Mouse (Mus musculus) forebrain, embryonic 15.5 days (tissue): Measurements from ENCODE around the gene Ccdc162. TPM values are rescaled to one million over a fixed set of nuclear protein-coding genes. Genes with fewer than 3 reads are reported as not detected.

Experiments
- ATAC-seq: fragments of 200-750 bp; cut with Nextera tagmentation; replicated peaks from 2 replicates; pipeline ENCODE4 v1.8.0; 2017; ENCODE audit warnings: mild to moderate bottlenecking, moderate TSS enrichment, moderate library complexity
- H3K27ac ChIP-seq: fragments of 300-500 bp; sonication (generic); replicated peaks from 2 replicates; pipeline ENCODE4 v1.5.1; 2015; ENCODE audit warnings: mild to moderate bottlenecking, inconsistent platforms
- H3K27me3 ChIP-seq: fragments of 300-500 bp; sonication (generic); 2 replicates; pipeline ENCODE4 v1.6.1; 2015; ENCODE audit warnings: inconsistent platforms
- H3K36me3 ChIP-seq: fragments of 300-500 bp; sonication (generic); 2 replicates; pipeline ENCODE4 v1.6.1; 2015; ENCODE audit warnings: mild to moderate bottlenecking, inconsistent platforms
- H3K4me1 ChIP-seq: fragments of 300-500 bp; sonication (generic); 2 replicates; pipeline ENCODE4 v1.6.1; 2015; ENCODE audit warnings: inconsistent platforms
- H3K4me2 ChIP-seq: fragments of 300-500 bp; sonication (generic); replicated peaks from 2 replicates; pipeline ENCODE4 v1.6.1; 2015; ENCODE audit warnings: mild to moderate bottlenecking, inconsistent platforms
- H3K4me3 ChIP-seq: fragments of 300-500 bp; sonication (generic); 2 replicates; pipeline ENCODE4 v1.5.1; 2015; ENCODE audit warnings: mild to moderate bottlenecking, inconsistent platforms
- H3K9ac ChIP-seq: fragments of 300-500 bp; sonication (generic); replicated peaks from 2 replicates; pipeline ENCODE4 v1.6.1; 2015; ENCODE audit warnings: mild to moderate bottlenecking, inconsistent platforms
- H3K9me3 ChIP-seq: fragments of 300-500 bp; sonication (generic); 2 replicates; pipeline ENCODE4 v1.6.1; 2016; ENCODE audit warnings: inconsistent platforms
- WGBS: fragments of 180-500 bp; shearing (Covaris S2); methylation state at CpG from one replicate; pipeline ENCODE4 v1.1.7; 2015; ENCODE audit warnings: mixed read lengths; 5-methylcytosine and 5-hydroxymethylcytosine counted together
- polyA plus RNA-seq: library from polyadenylated mRNA; unstranded; fragments of >200 nt; fragmentation: Nextera tagmentation; extraction: Ambion mirVana; gene quantifications from 2 replicates; pipeline ENCODE4 v1.2.1, GENCODE M21; 2015

Gene Ccdc162
- polyA plus RNA-seq, 1 experiment from 2014 or later = 0.46 TPM

DNA sequence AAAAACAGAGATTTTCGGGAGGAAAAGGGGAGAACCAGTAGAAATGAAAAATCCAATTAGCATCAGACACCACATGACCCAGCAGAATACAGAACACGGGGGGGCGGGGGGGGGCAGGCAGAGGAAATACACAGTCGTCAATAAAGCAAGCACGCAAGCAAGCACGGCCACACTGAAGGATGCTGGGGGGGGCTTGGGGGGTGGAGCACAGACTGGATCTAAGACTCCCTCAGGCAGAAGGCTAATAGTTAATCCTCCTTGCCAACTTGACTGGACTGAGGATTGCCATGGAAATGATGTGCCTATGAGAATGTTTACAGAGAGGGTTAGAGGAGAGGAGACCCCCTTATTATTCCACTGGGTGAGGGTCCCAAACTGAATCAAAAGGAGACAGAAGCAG, 19.0 kb upstream of the Ccdc162 start:
- no peak overlapping the region for H3K4me3 ChIP-seq
- 41% methylated on average over 6 of the region's 6 CpGs for WGBS
- no peaks in the 10 kb centered on the region for H3K9me3 ChIP-seq
- no peak overlapping the region for H3K27ac ChIP-seq
- ATAC-seq = 0 out of 2 replicates have a peak, but pooled peaks have one; percentile 38
- H3K4me1 ChIP-seq = no peaks in the 10 kb centered on the region
- no peak overlapping the region for H3K9ac ChIP-seq
- no peaks in the 10 kb centered on the region for H3K27me3 ChIP-seq
- H3K4me2 ChIP-seq = no peak overlapping the region
- H3K36me3 ChIP-seq = no peaks in the 10 kb centered on the region; the same call in 1 of the 2 replicates

DNA sequence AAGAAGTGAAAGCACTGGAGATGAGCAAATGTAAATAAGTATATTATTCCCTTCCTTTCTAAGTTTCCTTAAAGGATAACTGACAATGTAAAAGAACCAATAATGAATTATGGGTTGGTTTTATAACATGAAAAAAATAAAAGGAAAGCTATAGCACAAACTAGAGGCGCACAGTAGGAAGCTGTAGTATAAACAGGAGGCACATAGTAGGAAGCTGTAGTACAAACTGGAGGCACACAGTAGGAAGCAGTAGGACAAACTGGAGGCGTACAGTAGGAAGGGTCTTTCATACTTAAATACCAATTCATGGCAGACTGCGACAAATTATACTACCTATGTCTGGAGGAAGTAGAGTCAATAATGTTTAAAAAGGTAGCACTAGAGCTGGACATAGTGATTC, 16.8 kb upstream of the Ccdc162 start:
- no peaks in the 10 kb centered on the region for H3K27me3 ChIP-seq
- no peak overlapping the region for H3K4me2 ChIP-seq
- WGBS = 95% methylated on average over 3 of the region's 3 CpGs
- no peaks in the 10 kb centered on the region for H3K4me1 ChIP-seq
- H3K4me3 ChIP-seq = no peak overlapping the region
- ATAC-seq = no peak
- H3K9ac ChIP-seq = no peak overlapping the region
- H3K27ac ChIP-seq = no peak overlapping the region
- no peaks in the 10 kb centered on the region for H3K9me3 ChIP-seq
- no peaks in the 10 kb centered on the region; the same call in 1 of the 2 replicates for H3K36me3 ChIP-seq

DNA sequence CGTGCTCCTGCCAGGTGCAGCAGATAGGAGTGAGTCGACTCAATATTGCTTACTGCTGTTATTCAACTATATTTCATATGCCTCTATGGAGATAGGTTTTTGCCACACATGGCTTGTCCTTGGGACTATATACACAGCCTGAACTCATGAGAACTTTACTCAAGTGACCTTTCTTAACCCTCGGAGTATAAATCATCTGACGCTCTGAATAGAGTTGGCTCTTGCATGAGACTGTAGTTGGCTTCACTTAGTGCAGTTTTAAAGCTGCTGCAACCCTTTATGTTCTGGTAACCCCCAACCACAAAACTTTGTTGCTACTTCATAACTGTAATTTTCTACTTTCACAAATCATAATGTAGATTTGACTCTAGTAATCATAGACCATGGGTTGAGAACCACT, 15.5 kb upstream of the Ccdc162 start:
- H3K27ac ChIP-seq = no peak overlapping the region
- H3K4me2 ChIP-seq = no peak overlapping the region
- no peak overlapping the region for H3K4me3 ChIP-seq
- H3K27me3 ChIP-seq = no peaks in the 10 kb centered on the region
- H3K9ac ChIP-seq = no peak overlapping the region
- 97% methylated on average over 4 of the region's 4 CpGs for WGBS
- H3K9me3 ChIP-seq = no peaks in the 10 kb centered on the region
- no peaks in the 10 kb centered on the region for H3K4me1 ChIP-seq
- no peak for ATAC-seq
- H3K36me3 ChIP-seq = peaks cover 5% of the 10 kb centered on the region

DNA sequence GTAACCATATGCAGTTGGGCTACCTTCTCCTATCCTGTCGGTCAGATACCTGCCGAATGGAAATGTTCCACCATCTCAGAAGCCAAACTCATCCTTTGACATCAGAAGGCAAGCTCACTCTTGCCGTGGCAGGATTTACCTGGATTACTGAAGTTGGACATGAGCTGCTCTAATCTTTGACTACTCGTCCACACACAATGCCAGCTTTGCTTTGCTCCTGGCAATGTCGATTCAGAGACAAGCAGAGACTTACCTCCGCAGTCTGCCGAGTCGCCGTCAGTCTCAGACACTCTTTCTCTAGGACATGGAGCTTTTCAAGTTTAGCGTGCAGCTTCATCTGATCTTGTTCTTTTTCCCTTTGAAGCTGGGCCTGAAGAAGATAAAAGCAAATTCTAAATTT, 14.3 kb upstream of the Ccdc162 start:
- Histone ChIP-seq H3K4me2 (no peak overlapping the region), H3K4me1 (no peaks in the 10 kb centered on the region), H3K27me3 (no peaks in the 10 kb centered on the region), H3K9me3 (no peaks in the 10 kb centered on the region), H3K4me3 (no peak overlapping the region), H3K27ac (no peak overlapping the region), H3K36me3 (peaks cover 5% of the 10 kb centered on the region), H3K9ac (no peak overlapping the region)
- no peak for ATAC-seq
- WGBS = 92% methylated on average over 10 of the region's 10 CpGs

DNA sequence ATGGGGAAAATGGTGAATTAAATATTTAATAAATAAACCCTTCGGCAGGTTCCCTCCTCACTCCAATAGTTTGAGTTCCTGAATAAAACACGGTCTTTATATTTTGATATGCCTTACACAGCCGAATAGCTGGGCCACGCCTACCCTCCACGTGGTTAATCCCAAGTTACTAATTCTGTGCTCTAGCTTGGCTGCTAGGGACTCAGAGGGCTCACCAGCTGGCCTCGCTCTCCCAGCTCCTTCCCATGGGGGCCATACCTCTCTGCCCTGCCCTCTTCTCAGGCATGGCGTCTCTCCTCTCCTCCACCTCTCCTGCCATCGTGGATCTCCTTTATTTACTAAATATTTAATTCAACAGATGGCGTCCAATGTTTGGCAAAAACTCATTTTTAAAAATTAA, 9.8 kb upstream of the Ccdc162 start:
- no peaks in the 10 kb centered on the region for H3K4me1 ChIP-seq
- H3K9ac ChIP-seq = no peak overlapping the region
- no peak for ATAC-seq
- no peak overlapping the region for H3K27ac ChIP-seq
- H3K4me3 ChIP-seq = no peak overlapping the region
- H3K9me3 ChIP-seq = no peaks in the 10 kb centered on the region
- no peaks in the 10 kb centered on the region for H3K27me3 ChIP-seq
- H3K4me2 ChIP-seq = no peak overlapping the region
- peaks cover 5% of the 10 kb centered on the region for H3K36me3 ChIP-seq
- WGBS = 88% methylated on average over 9 of the region's 9 CpGs

DNA sequence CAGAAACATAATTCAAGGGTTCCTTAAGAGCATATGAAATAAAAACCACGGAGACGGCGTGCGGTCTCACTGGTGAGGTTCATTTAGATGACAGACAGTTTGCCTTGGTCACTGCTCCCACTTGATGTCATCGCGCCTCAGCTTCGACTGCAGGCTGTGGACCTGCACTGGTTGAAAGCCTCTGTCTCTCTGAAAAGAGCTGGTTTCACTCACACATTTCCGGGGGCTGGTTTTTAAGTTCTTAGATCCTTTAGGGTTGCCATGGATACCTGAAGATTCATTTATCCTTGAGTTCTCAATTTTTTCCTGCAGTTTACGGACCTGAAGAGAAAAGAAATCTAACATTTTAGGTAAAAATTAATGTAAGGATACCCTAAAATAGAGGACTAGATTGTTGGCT, 3.2 kb upstream of the Ccdc162 start:
- Histone ChIP-seq H3K27me3 (no peaks in the 10 kb centered on the region), H3K4me1 (peaks cover 9% of the 10 kb centered on the region; the same call in 1 of the 2 replicates), H3K27ac (no peak overlapping the region), H3K4me2 (no peak overlapping the region), H3K36me3 (no peaks in the 10 kb centered on the region), H3K4me3 (no peak overlapping the region), H3K9ac (no peak overlapping the region), H3K9me3 (no peaks in the 10 kb centered on the region)
- ATAC-seq = no peak
- 72% methylated on average over 9 of the region's 9 CpGs for WGBS

DNA sequence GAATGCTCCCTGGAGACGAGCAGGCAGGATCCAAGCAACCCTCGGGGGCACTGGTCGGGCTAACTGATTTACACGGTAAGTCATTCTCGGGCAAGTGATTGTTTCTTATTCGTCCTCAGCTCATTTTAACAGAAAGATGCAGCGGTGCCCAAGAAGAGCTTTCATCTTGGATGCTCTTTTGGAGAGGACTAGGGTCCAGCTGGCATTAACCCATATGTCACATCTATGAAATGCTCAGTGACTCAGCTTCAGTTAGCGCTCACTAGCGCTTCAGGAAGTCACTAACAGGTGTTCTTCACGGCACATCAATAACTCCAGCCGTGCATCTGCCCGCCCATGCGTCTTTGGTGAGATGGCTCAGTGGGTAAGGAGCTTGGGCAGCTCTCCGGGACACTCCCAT, 877 bp downstream of the Ccdc162 start:
- no peak overlapping the region for H3K9ac ChIP-seq
- H3K9me3 ChIP-seq = no peaks in the 10 kb centered on the region
- no peak overlapping the region for H3K4me3 ChIP-seq
- no peaks in the 10 kb centered on the region for H3K36me3 ChIP-seq
- peaks cover 9% of the 10 kb centered on the region; the same call in 1 of the 2 replicates for H3K4me1 ChIP-seq
- H3K27ac ChIP-seq = no peak overlapping the region
- H3K27me3 ChIP-seq = no peaks in the 10 kb centered on the region
- no peak overlapping the region for H3K4me2 ChIP-seq
- 84% methylated on average over 14 of the region's 14 CpGs for WGBS
- no peak for ATAC-seq

DNA sequence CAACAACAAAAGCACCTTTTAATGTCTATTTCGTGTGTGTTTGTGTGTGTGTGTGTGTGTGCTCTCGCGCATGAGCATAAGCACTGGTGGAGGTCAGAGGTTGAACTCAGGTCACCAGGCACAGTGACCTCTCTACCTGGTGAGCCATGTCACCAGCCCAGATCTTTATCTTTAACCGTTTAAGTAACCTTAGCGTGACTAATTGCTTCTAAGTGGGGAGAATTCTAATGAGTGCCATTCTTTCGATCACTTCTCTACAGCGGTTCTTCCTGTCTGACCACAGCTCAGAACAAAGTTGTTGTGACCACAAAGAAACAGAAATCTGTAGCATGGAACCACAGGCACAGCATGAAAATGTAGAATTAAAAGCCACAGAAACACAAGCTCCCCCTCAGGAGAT, 5.0 kb downstream of the Ccdc162 start:
- no peaks in the 10 kb centered on the region for H3K36me3 ChIP-seq
- H3K4me2 ChIP-seq = no peak overlapping the region
- no peak for ATAC-seq
- no peaks in the 10 kb centered on the region for H3K27me3 ChIP-seq
- 54% methylated on average over 7 of the region's 7 CpGs for WGBS
- peaks cover 7% of the 10 kb centered on the region; the same call in 1 of the 2 replicates for H3K4me1 ChIP-seq
- no peak overlapping the region for H3K27ac ChIP-seq
- no peak overlapping the region for H3K9ac ChIP-seq
- H3K9me3 ChIP-seq = no peaks in the 10 kb centered on the region
- no peak overlapping the region for H3K4me3 ChIP-seq

DNA sequence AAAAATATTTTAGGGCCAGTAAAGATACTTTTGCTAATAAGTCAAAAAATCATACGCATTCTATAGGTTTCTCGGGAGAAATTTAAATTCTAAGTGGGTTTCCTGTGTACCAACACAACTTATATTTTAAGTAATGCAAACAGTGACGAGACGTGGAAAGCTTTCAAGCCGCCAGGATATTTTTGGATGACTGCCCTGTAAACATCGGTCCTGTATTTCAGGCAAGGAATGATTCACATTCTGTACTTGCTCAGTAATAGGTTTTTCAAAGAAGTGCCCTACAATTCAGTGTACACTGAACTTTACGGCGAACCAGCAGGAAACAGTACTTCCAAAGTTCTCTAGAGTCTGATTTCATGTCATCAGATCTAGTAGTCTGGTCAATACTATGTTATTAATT, 5.7 kb downstream of the Ccdc162 start:
- WGBS = 77% methylated on average over 8 of the region's 8 CpGs
- Histone ChIP-seq H3K4me3 (no peak overlapping the region), H3K9me3 (no peaks in the 10 kb centered on the region), H3K4me2 (no peak overlapping the region), H3K36me3 (no peaks in the 10 kb centered on the region), H3K27me3 (no peaks in the 10 kb centered on the region), H3K9ac (no peak overlapping the region), H3K4me1 (0 out of 2 replicates have a peak, but pooled peaks cover 3% of the 10 kb centered on the region), H3K27ac (no peak overlapping the region)
- no peak for ATAC-seq

DNA sequence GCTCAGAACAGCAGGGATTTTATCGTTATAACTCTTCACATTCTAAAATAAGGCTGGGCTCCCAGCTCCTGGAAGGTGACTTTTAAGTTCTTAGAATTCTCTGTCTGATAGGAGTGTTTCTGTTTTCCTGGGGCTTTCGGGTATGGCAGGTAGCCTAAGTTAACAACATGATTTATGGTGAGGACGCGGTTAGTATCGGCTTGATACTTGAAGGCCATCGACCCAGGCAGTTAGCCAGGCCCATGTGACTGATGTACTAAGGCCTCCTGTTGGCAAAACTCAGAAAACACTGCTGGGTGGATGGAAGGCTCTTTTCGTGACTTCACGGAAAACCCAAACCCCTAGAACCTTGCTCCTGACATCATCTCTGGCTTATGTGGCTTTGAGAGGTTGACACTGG, 7.1 kb downstream of the Ccdc162 start:
- H3K27me3 ChIP-seq = no peaks in the 10 kb centered on the region
- H3K27ac ChIP-seq = no peak overlapping the region
- H3K4me2 ChIP-seq = no peak overlapping the region
- WGBS = 91% methylated on average over 8 of the region's 8 CpGs
- no peaks in the 10 kb centered on the region for H3K9me3 ChIP-seq
- ATAC-seq = no peak
- H3K4me1 ChIP-seq = no peaks in the 10 kb centered on the region
- no peak overlapping the region for H3K9ac ChIP-seq
- H3K4me3 ChIP-seq = no peak overlapping the region
- no peaks in the 10 kb centered on the region for H3K36me3 ChIP-seq

DNA sequence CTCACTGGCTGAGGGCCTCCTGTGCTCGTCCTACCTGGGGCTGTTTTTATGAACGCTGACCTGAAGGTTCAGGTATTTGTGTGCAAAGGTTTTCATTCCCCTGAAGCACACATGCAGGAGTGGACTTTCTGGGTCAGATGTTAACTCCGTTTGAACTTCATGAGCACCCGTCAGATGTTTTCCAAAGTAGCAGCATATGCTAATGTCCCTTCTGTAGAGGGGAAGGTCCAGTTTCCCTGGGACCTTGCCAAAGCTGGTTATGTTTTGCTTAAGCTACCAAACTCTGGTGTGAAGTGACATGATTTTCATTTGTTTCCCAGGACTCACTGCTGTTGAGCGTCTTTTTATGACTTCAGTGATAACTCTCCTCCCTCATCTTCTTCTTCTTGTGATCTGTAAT, 16.8 kb downstream of the Ccdc162 start:
- WGBS = 85% methylated on average over 5 of the region's 5 CpGs
- H3K4me1 ChIP-seq = no peaks in the 10 kb centered on the region
- H3K9me3 ChIP-seq = no peaks in the 10 kb centered on the region
- no peak overlapping the region for H3K9ac ChIP-seq
- H3K27ac ChIP-seq = no peak overlapping the region
- no peak overlapping the region for H3K4me2 ChIP-seq
- no peak for ATAC-seq
- no peak overlapping the region for H3K4me3 ChIP-seq
- H3K27me3 ChIP-seq = no peaks in the 10 kb centered on the region
- H3K36me3 ChIP-seq = no peaks in the 10 kb centered on the region

DNA sequence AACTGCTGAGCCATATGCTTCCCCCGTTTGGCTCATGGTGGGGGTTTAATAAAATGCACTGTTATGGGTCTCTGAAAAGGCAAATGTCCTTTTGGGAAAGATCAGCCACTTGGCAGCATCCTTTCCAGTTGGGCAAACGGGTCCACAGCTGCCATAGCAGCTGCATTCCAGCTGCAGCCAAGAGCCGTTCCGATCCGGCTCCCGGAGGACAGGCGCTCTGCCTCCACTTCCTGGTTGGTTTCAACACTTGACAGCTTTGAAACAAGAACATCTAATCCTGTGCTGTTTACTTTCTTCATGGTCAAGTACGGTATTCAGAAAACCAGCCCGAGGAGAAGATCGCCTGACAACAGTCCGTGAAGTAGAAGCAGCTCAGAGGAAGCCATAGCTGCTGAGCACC, 19.4 kb downstream of the Ccdc162 start:
- Histone ChIP-seq H3K27me3 (no peaks in the 10 kb centered on the region), H3K9ac (no peak overlapping the region), H3K27ac (no peak overlapping the region), H3K4me3 (no peak overlapping the region), H3K4me1 (no peaks in the 10 kb centered on the region), H3K4me2 (no peak overlapping the region), H3K36me3 (no peaks in the 10 kb centered on the region), H3K9me3 (no peaks in the 10 kb centered on the region)
- no peak for ATAC-seq
- WGBS = 89% methylated on average over 11 of the region's 11 CpGs

DNA sequence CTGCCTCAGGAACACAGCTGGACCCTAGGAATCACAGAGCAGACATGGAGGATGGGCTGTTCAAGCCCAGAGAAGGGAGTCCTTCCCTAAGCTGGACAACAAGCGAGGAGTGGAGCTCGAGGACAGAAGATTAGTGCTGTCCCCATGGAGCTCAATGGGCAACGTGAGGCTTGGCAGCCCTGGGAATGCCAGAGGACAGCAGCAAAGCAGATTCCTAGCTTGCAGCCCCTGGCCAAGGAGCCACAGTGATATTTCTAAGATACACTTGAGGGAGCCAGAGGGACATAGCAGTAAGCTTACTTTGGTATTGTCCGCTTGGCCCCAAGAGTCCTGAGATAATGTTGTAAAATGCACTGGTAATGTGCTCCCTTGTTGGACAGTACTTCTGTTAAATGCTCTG, 25.5 kb downstream of the Ccdc162 start:
- no peaks in the 10 kb centered on the region for H3K9me3 ChIP-seq
- H3K4me1 ChIP-seq = peaks cover 5% of the 10 kb centered on the region
- H3K27ac ChIP-seq = no peak overlapping the region
- H3K4me3 ChIP-seq = no peak overlapping the region
- H3K9ac ChIP-seq = no peak overlapping the region
- H3K4me2 ChIP-seq = no peak overlapping the region
- no peaks in the 10 kb centered on the region; the same call in 1 of the 2 replicates for H3K27me3 ChIP-seq
- ATAC-seq = no peak
- H3K36me3 ChIP-seq = no peaks in the 10 kb centered on the region
- 62% methylated on average over 4 of the region's 4 CpGs for WGBS
